In the genomic region with DNA sequence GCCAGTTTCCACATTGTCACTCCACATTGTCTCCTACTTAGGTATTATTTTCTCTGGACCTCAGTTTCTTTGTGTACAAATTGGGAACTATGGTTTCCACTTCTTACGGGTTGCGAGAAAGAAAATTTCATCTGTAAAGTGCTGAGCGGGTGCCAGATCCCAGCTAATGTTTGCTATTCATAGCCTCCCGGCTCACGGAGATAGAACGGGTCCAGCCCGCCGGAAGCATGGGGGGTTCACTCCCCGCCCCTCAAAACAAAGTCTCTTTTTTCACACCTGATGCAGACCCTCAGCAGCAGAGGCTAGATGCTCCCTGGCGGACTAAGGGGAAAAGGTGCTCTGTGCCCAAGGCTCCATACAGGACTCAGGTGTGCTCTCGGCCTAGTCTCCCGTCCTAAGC, we compare ENCODE assay signal across 7 mouse cellular contexts. TPM values are rescaled to one million over a fixed set of nuclear protein-coding genes. Genes with fewer than 3 reads are reported as not detected.
DNase-seq lines count a peak whose midpoint lies in the region; ATAC-seq and TF ChIP-seq lines count a peak whose summit lies in the region.

No protein-coding gene starts in this region.

- ATAC-seq in lung, embryonic 14.5 days (ENCODE audit: insufficient read depth): peak; percentile 29
- no peak for ATAC-seq in forebrain, embryonic 13.5 days
- ATAC-seq in limb, embryonic 13.5 days (ENCODE audit: low FRiP score, low read depth): no peak

- H3K4me1 ChIP-seq in lung, embryonic 14.5 days (ENCODE audit: insufficient read depth): no peaks in the 10 kb centered on the region
- H3K4me1 ChIP-seq in forebrain, embryonic 13.5 days: peaks cover 36% of the 10 kb centered on the region
- peaks cover 29% of the 10 kb centered on the region for H3K4me1 ChIP-seq in limb, embryonic 13.5 days

- H3K9ac ChIP-seq in lung, embryonic 14.5 days: no peak overlapping the region; the same call in 1 of the 2 replicates
- H3K9ac ChIP-seq in forebrain, embryonic 13.5 days: peak overlapping the region; percentile 87
- H3K9ac ChIP-seq in limb, embryonic 13.5 days: peak overlapping the region; percentile 73

- no peak for TF ChIP-seq CTCF in lung, embryonic 14.5 days (IDR thresholded peaks at IDR 0.05; ENCODE audit: low read depth)

- 3% methylated on average over 12 of the region's 12 CpGs for WGBS in lung, embryonic 14.5 days
- WGBS in forebrain, embryonic 13.5 days: 4% methylated on average over 12 of the region's 12 CpGs
- WGBS in limb, embryonic 13.5 days: 4% methylated on average over 12 of the region's 12 CpGs

- no peak overlapping the region for H3K27ac ChIP-seq in lung, embryonic 14.5 days (ENCODE audit: low read depth)
- no peak overlapping the region for H3K27ac ChIP-seq in forebrain, embryonic 13.5 days
- H3K27ac ChIP-seq in limb, embryonic 13.5 days: no peak overlapping the region

- peak overlapping the region; percentile 69 for H3K4me3 ChIP-seq in lung, embryonic 14.5 days (ENCODE audit: low read depth, low read length)
- peak overlapping the region; percentile 79 for H3K4me3 ChIP-seq in forebrain, embryonic 13.5 days
- H3K4me3 ChIP-seq in limb, embryonic 13.5 days: peak overlapping the region; percentile 69

- H3K27me3 ChIP-seq in lung, embryonic 14.5 days (ENCODE audit: insufficient read depth, low read length): peaks cover 48% of the 10 kb centered on the region
- H3K27me3 ChIP-seq in forebrain, embryonic 13.5 days: peaks cover 23% of the 10 kb centered on the region
- H3K27me3 ChIP-seq in limb, embryonic 13.5 days: peaks cover 68% of the 10 kb centered on the region

- peak; percentile 22 for DNase-seq in lung, embryonic 14.5 days
- DNase-seq in lung, postnatal 10 days: no peak
- DNase-seq in right cerebral cortex, postnatal 4 days: peak; percentile 56
- DNase-seq in gastrocnemius, adult 18-20 months (ENCODE audit: low spot score): no peak
- no peak for DNase-seq in spleen, postnatal 10 days (ENCODE audit: low spot score in 2 of 2)

- H3K9me3 ChIP-seq in lung, embryonic 14.5 days (ENCODE audit: low read depth, low read length): no peaks in the 10 kb centered on the region
- no peaks in the 10 kb centered on the region for H3K9me3 ChIP-seq in forebrain, embryonic 13.5 days (replicated peaks)
- no peaks in the 10 kb centered on the region for H3K9me3 ChIP-seq in limb, embryonic 13.5 days

- H3K4me2 ChIP-seq in lung, embryonic 14.5 days: peak overlapping the region; percentile 100
- peak overlapping the region; percentile 97 for H3K4me2 ChIP-seq in forebrain, embryonic 13.5 days
- H3K4me2 ChIP-seq in limb, embryonic 13.5 days (replicated peaks): peak overlapping the region; percentile 100

- H3K36me3 ChIP-seq in lung, embryonic 14.5 days (ENCODE audit: insufficient read depth): no peaks in the 10 kb centered on the region
- H3K36me3 ChIP-seq in forebrain, embryonic 13.5 days (ENCODE audit: poor library complexity, severe bottlenecking): no peaks in the 10 kb centered on the region
- no peaks in the 10 kb centered on the region for H3K36me3 ChIP-seq in limb, embryonic 13.5 days

RNA-seq across cellular contexts. Expression of gene Mmp17, which starts 0.6 kb away (rescaled TPM):
- 1.4 and 1.5 TPM in 2 replicates for polyA plus RNA-seq in lung, embryonic 14.5 days (2014; fragmentation: Nextera tagmentation; extraction: Ambion mirVana)
- 8.6 and 10.5 TPM in 2 replicates for polyA plus RNA-seq in forebrain, embryonic 13.5 days (2015; fragmentation: Nextera tagmentation; extraction: Ambion mirVana)
- 1.6 and 2.1 TPM in 2 replicates for polyA plus RNA-seq in limb, embryonic 13.5 days (2015; fragmentation: Nextera tagmentation; extraction: Ambion mirVana)
- total RNA-seq in gastrocnemius, adult 18-20 months (2021): under 1 TPM; 0.11 to 0.14 TPM

Comparison
In these comparisons a context has a peak if more than half of its experiments do, and no peak if none do; other contexts are left out.
1. DNase-seq: peak in lung, embryonic 14.5 days (single experiment) and right cerebral cortex, postnatal 4 days (single experiment); none in lung, postnatal 10 days (single experiment), gastrocnemius, adult 18-20 months (single experiment) and spleen, postnatal 10 days (0 of 2).
2. Peak in every context shown above with its lines, with median percentiles within 50 percentile points of each other: H3K4me2 ChIP-seq and H3K4me3 ChIP-seq.